Mouse (Mus musculus): ENCODE data around the gene Zfp628.

The Zfp628 gene

DNA sequence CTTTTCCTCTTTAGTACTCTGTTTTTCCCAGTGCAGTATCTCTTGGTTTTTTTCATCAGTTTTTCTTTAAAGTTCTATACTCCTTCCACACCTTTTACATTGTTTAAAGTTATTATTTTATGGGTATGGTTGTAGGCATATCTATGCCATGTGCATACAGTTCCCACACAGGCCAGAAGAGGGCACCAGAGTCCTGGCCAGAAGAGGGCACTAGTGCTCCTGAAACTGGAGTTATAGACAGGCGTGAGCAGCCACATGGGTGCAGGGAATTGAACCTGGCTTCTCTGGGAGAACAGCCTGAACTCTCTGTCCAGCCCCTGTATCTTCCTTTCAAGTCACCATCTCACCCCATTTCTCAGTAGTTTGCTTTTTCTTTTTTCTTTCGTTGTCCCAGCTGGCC lies 23.4 kb downstream of the Zfp628 start:
- peak; percentile 85 for DNase-seq (ENCODE audit: low read depth, low spot score)

GRCm38 (mm10) chr7:4940068-4940479 lies 25.1 kb downstream of the Zfp628 start:
- peak; percentile 91 for DNase-seq (ENCODE audit: low read depth, low spot score)

DNA sequence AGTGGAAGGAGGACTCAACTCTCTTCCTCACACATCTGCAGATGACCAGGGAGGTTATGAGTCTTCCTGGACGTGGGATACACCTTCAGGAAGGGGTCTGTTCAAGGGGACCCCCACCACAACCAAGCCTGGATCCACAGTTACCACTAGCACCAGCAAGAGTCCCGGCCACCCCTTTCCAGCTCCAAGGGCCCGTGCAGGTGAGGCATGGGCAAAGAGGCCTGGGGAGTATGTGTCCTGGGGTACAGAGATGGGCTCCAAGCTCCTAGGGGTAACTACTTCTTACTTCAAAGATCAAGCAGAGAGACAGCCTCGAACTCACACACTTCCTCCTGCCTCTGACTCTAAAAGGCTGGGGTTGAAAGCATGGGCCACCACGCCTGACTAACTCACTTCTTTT lies 27.7 kb downstream of the Zfp628 start:
- DNase-seq (ENCODE audit: low read depth, low spot score): no peak

- peak; percentile 97 for DNase-seq (ENCODE audit: low read depth, low spot score)
Observed at GRCm38 (mm10) chr7:4943223-4943815, 28.3 kb downstream of the Zfp628 start.

GRCm38 (mm10) chr7:4947855-4948254 lies 32.8 kb downstream of the Zfp628 start:
- no peak for DNase-seq (ENCODE audit: low read depth, low spot score)

DNA sequence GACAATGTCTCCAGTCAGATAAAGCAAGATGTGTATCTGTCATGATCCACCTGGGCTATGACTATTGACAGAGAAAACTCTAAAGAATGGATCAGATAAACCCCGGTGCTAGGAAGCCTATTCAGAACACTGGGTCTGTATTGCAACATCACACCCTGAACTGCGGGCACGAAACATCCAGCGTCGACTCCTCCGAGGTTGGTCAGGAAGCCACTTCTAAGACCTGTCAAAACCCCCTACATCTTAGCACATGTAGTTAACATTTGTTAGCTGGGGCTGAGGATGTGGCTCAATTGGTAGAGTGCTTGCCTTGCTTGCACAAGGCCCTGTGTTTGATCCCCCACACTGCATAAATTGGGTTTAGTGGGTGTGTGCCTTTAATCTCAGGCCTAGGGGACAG lies 33.4 kb downstream of the Zfp628 start:
- peak; percentile 52 for DNase-seq (ENCODE audit: low read depth, low spot score)

DNA sequence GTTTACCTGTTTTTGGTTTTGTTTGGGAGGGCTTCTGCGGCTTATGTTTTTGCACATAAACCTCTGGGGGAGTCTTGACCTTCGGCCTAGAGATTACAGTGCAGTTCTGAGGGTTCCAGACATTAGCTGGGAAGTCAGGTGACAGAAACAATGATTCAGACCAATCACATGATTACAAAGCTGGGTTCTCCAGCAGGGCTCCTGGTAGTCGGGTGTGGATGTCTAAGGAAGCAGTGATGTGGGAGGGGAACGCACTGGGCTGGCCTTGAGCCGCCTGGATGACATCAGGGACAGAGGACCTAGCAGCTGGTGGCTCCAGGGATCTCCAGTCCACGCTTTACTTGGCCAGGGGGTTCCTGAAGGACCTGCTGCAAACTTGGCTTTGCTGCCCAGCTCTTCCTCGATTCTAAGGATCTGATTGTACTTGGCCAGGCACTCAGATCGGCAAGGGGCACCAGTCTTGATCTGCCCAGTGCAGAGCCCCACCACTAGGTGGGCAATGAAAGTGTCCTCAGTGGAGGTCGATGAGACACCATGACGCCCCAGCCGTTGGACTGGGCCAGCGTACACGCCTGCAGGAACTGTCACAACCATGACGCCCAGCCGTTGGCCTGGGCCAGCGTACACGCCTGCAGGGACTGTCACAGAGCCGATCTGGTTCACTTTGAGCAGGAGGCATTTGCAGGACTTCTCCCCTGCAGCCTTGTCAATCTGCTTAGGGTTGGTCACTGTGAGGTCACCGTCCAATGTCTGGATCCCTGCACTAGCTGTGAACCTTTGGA lies 35.7 kb downstream of the Zfp628 start:
- no peak for DNase-seq (ENCODE audit: low read depth, low spot score)

GRCm38 (mm10) chr7:4953815-4954445 lies 38.9 kb downstream of the Zfp628 start:
- DNase-seq (ENCODE audit: low read depth, low spot score): no peak

DNA sequence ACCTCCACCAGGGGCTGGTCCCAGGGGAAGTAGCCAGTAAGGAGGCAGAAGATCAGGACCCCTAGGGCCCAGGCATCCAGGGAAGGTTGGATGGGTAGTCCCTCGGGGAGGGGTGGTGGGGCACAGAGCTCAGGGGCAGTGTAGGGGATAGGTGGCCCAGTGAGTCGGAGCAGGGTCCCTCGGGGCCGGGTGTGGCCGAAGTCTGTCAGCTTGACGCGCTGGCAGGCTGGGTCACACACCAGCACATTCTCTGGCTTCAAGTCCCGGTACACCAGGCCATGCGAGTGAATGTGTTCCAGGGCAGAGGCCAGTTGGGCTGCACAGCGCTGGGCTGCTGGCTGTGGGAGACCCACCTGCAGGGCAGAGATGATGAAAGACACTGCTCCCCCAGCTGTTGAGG lies 42.3 kb downstream of the Zfp628 start:
- no peak for DNase-seq (ENCODE audit: low read depth, low spot score)

- no peak for DNase-seq (ENCODE audit: low read depth, low spot score)
Observed at GRCm38 (mm10) chr7:4963527-4963926, 48.5 kb downstream of the Zfp628 start.

GRCm38 (mm10) chr7:4964272-4964671 lies 49.3 kb downstream of the Zfp628 start, which contains the start of gene Sbk2:
Sbk2 (minus strand) TSS chr7:4964406.
- peak; percentile 81 for DNase-seq (ENCODE audit: low read depth, low spot score)

GRCm38 (mm10) chr7:4964988-4965387 lies 50.0 kb downstream of the Zfp628 start:
- DNase-seq (ENCODE audit: low read depth, low spot score): no peak

DNA sequence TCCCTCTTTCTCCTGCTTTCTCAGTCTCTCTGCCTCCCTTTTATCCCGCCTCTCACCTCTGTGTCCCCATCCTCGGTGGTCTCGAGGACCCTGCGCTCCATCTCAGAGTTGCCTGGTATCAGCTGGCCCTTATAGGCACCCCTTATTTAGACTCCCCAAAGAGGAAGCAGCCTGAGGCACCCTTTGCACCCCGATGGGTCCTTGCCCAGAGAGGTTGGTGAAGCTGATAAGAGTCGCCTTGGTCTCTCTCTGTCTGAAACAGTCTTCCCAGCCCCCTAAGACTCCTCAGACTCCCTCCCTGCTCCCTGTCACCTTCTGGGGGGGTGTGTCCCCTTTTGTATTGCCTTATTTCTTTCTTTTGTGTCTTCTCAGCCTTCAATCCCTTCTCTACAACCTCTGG lies 56.1 kb downstream of the Zfp628 start, which contains the start of gene Sbk3:
Gene Sbk3 (minus strand): TSS at position 101 of the 400 bp plus-strand sequence.
- no peak for DNase-seq (ENCODE audit: low read depth, low spot score)

Data from CD4-positive, CD25-positive, alpha-beta regulatory T cell, adult 2 months (primary cell).